Comparison of ENCODE assay signal across 18 mouse cellular contexts in the genomic region with DNA sequence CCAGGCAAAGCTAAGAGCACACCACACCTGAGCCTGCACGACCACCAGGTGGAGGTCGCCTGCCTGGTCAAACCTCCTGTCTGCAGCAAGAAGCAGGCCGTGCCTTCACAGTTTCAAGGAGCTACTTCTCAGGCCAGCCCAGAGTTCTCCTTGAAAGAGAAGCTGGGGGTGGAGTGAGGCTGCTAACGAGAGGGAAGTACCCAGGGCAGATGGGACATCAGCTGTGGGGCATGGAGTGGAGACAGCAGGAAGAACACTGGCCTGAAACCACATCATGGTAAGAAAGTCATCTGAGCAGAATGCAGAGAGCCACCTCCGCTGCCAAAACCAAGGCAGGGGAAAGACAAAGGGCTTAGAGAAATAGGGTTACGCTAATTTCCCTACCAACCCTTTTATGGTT. TPM values are rescaled to one million over a fixed set of nuclear protein-coding genes. Genes with fewer than 3 reads are reported as not detected.
DNase-seq lines count a peak whose midpoint lies in the region; ATAC-seq and TF ChIP-seq lines count a peak whose summit lies in the region.
"Had no signal": no experiment of that assay in that cellular context is flagged by ENCODE, and none has a peak within 500 bp of the region (broad histone marks: within the 10 kb centered on the region; RNA-seq: fewer than 3 reads in every experiment).

No protein-coding gene starts in this region.

- no peak overlapping the region for H3K27ac ChIP-seq in embryonic facial prominence, embryonic 14.5 days (replicated peaks; ENCODE audit: low read depth, low read length)
- H3K27ac ChIP-seq in embryonic facial prominence, embryonic 10.5 days (replicated peaks) = no peak overlapping the region
- no peak overlapping the region for H3K27ac ChIP-seq in intestine, postnatal 0 days (ENCODE audit: low read depth, low read length)
- H3K27ac ChIP-seq in intestine, embryonic 16.5 days (ENCODE audit: low read length) = no peak overlapping the region
- H3K27ac ChIP-seq: forebrain, embryonic 15.5 days; limb, embryonic 13.5 days; midbrain, embryonic 10.5 days had no signal

- 0 out of 2 replicates have a peak, but pooled peaks cover 4% of the 10 kb centered on the region for H3K36me3 ChIP-seq in embryonic facial prominence, embryonic 14.5 days (ENCODE audit: control insufficient read depth, insufficient read depth, low read length)
- peaks cover 43% of the 10 kb centered on the region for H3K36me3 ChIP-seq in embryonic facial prominence, embryonic 10.5 days (replicated peaks)
- peaks cover 4% of the 10 kb centered on the region; the same call in 1 of the 2 replicates for H3K36me3 ChIP-seq in intestine, postnatal 0 days (ENCODE audit: control insufficient read depth, insufficient read depth)
- no peaks in the 10 kb centered on the region for H3K36me3 ChIP-seq in intestine, embryonic 16.5 days (ENCODE audit: control insufficient read depth, insufficient read depth, low read length)
- H3K36me3 ChIP-seq: forebrain, embryonic 15.5 days had no signal

- ATAC-seq in embryonic facial prominence, embryonic 14.5 days (ENCODE audit: low read depth) = no peak
- no peak for ATAC-seq in intestine, postnatal 0 days
- ATAC-seq in intestine, embryonic 16.5 days = no peak
- ATAC-seq in granulocyte monocyte progenitor cell, adult 5-6 weeks (replicated peaks; ENCODE audit: poor library complexity, severe bottlenecking) = peak; percentile 31
- ATAC-seq: forebrain, embryonic 15.5 days had no signal

- no peaks in the 10 kb centered on the region for H3K9me3 ChIP-seq in embryonic facial prominence, embryonic 14.5 days (ENCODE audit: control insufficient read depth, low read length)
- H3K9me3 ChIP-seq in embryonic facial prominence, embryonic 10.5 days = no peaks in the 10 kb centered on the region
- no peaks in the 10 kb centered on the region for H3K9me3 ChIP-seq in intestine, postnatal 0 days (ENCODE audit: control insufficient read depth)
- no peaks in the 10 kb centered on the region for H3K9me3 ChIP-seq in intestine, embryonic 16.5 days (ENCODE audit: control insufficient read depth, low read length)
- H3K9me3 ChIP-seq: forebrain, embryonic 15.5 days; limb, embryonic 13.5 days; midbrain, embryonic 10.5 days had no signal

- DNase-seq in embryonic facial prominence, embryonic 14.5 days (ENCODE audit: low spot score) = no peak
- DNase-seq in embryonic facial prominence, embryonic 10.5 days (ENCODE audit: low spot score) = no peak
- DNase-seq in lung, postnatal 36 days = peak; percentile 26
- no peak for DNase-seq in lung, postnatal 14 days
- no peak for DNase-seq in adrenal gland, adult 18-20 months (ENCODE audit: low spot score in 2 of 2)
- DNase-seq: cerebellum, adult 8-10 months; gastrocnemius, postnatal 10 days; heart, postnatal 36 days; kidney, adult 18-20 months; kidney, postnatal 36 days; lung, embryonic 14.5 days; right cerebral cortex, postnatal 25 days had no signal

- no peak overlapping the region for H3K4me2 ChIP-seq in embryonic facial prominence, embryonic 14.5 days (ENCODE audit: low read depth, low read length)
- no peak overlapping the region; the same call in 1 of the 2 replicates for H3K4me2 ChIP-seq in intestine, postnatal 0 days (replicated peaks; ENCODE audit: low read depth)
- no peak overlapping the region for H3K4me2 ChIP-seq in intestine, embryonic 16.5 days (ENCODE audit: low read depth, low read length)
- H3K4me2 ChIP-seq: forebrain, embryonic 15.5 days; limb, embryonic 13.5 days had no signal

- peaks cover 20% of the 10 kb centered on the region for H3K4me1 ChIP-seq in embryonic facial prominence, embryonic 14.5 days (ENCODE audit: control insufficient read depth, insufficient read depth, low read length)
- H3K4me1 ChIP-seq in embryonic facial prominence, embryonic 10.5 days = peaks cover 41% of the 10 kb centered on the region
- H3K4me1 ChIP-seq in intestine, postnatal 0 days (replicated peaks; ENCODE audit: control insufficient read depth, insufficient read depth, low read length) = peaks cover 18% of the 10 kb centered on the region
- peaks cover 22% of the 10 kb centered on the region for H3K4me1 ChIP-seq in intestine, embryonic 16.5 days (ENCODE audit: control insufficient read depth, insufficient read depth, low read length)

- 80% methylated on average over 6 of the region's 6 CpGs for WGBS in embryonic facial prominence, embryonic 14.5 days
- WGBS in embryonic facial prominence, embryonic 10.5 days = 86% methylated on average over 6 of the region's 6 CpGs
- WGBS in intestine, postnatal 0 days = 82% methylated on average over 6 of the region's 6 CpGs
- WGBS in intestine, embryonic 16.5 days = 86% methylated on average over 6 of the region's 6 CpGs

- no peaks in the 10 kb centered on the region for H3K27me3 ChIP-seq in embryonic facial prominence, embryonic 14.5 days (replicated peaks; ENCODE audit: control insufficient read depth, insufficient read depth, low read length)
- H3K27me3 ChIP-seq in embryonic facial prominence, embryonic 10.5 days (replicated peaks; ENCODE audit: low read depth, poor library complexity, severe bottlenecking) = no peaks in the 10 kb centered on the region
- H3K27me3 ChIP-seq in intestine, postnatal 0 days (replicated peaks; ENCODE audit: control insufficient read depth, insufficient read depth, low read length) = no peaks in the 10 kb centered on the region
- H3K27me3 ChIP-seq in intestine, embryonic 16.5 days (replicated peaks; ENCODE audit: control insufficient read depth, insufficient read depth, low read length) = no peaks in the 10 kb centered on the region
- H3K27me3 ChIP-seq: forebrain, embryonic 15.5 days; limb, embryonic 13.5 days had no signal

- H3K4me3 ChIP-seq in embryonic facial prominence, embryonic 14.5 days (ENCODE audit: low read depth, low read length) = no peak overlapping the region
- no peak overlapping the region for H3K4me3 ChIP-seq in embryonic facial prominence, embryonic 10.5 days
- H3K4me3 ChIP-seq in intestine, postnatal 0 days (ENCODE audit: low read depth, low read length) = no peak overlapping the region
- H3K4me3 ChIP-seq in intestine, embryonic 16.5 days (ENCODE audit: low read length) = no peak overlapping the region
- H3K4me3 ChIP-seq: forebrain, embryonic 15.5 days; limb, embryonic 13.5 days had no signal

- 0 out of 2 replicates have a peak overlapping the region, but pooled peaks have one; percentile 23 for H3K9ac ChIP-seq in embryonic facial prominence, embryonic 14.5 days (ENCODE audit: low read depth, low read length)
- H3K9ac ChIP-seq in intestine, postnatal 0 days (ENCODE audit: low read depth, low read length) = no peak overlapping the region
- H3K9ac ChIP-seq in intestine, embryonic 16.5 days (ENCODE audit: low read depth, low read length) = no peak overlapping the region
- H3K9ac ChIP-seq: forebrain, embryonic 15.5 days; lung, embryonic 14.5 days had no signal

- peak; percentile 19; the same call in 1 of the 2 replicates for TF ChIP-seq CTCF in intestine, postnatal 0 days (IDR thresholded peaks at IDR 0.05; ENCODE audit: low read depth)

RNA-seq across cellular contexts. Expression of a gene that starts 3.3 kb away (rescaled TPM):
- 2.7 and 3.3 TPM in 2 replicates for polyA plus RNA-seq in embryonic facial prominence, embryonic 14.5 days (2014; fragmentation: Nextera tagmentation; extraction: Ambion mirVana)
- 3.7 and 4.2 TPM in 2 replicates for polyA plus RNA-seq in embryonic facial prominence, embryonic 10.5 days (2016; fragmentation: Nextera tagmentation; extraction: Ambion mirVana)
- polyA plus RNA-seq in intestine, postnatal 0 days (2015; fragmentation: Nextera tagmentation; extraction: Ambion mirVana) = 1.0 and 1.9 TPM in 2 replicates
- 1.5 TPM in 2 replicates for polyA plus RNA-seq in intestine, embryonic 16.5 days (2015; fragmentation: Nextera tagmentation; extraction: Ambion mirVana)
- not detected in 2 replicates for total RNA-seq in granulocyte monocyte progenitor cell, adult 5-6 weeks (2014; fragmentation: Nextera tagmentation)
- total RNA-seq in granulocyte monocyte progenitor cell, adult 5-6 weeks (2017) = not detected in 2 replicates
- total RNA-seq in adrenal gland, adult 18-20 months (2021) = not detected
- total RNA-seq: gastrocnemius, postnatal 10 days had no signal

RNA-seq across cellular contexts. Expression of a gene that starts 3.5 kb away (rescaled TPM):
- polyA plus RNA-seq in embryonic facial prominence, embryonic 14.5 days (2014; fragmentation: Nextera tagmentation; extraction: Ambion mirVana) = 977 and 1,053 TPM in 2 replicates
- polyA plus RNA-seq in embryonic facial prominence, embryonic 10.5 days (2016; fragmentation: Nextera tagmentation; extraction: Ambion mirVana) = 874 and 883 TPM in 2 replicates
- polyA plus RNA-seq in intestine, postnatal 0 days (2015; fragmentation: Nextera tagmentation; extraction: Ambion mirVana) = 2,406 and 2,420 TPM in 2 replicates
- 1,710 and 1,737 TPM in 2 replicates for polyA plus RNA-seq in intestine, embryonic 16.5 days (2015; fragmentation: Nextera tagmentation; extraction: Ambion mirVana)
- total RNA-seq in granulocyte monocyte progenitor cell, adult 5-6 weeks (2014; fragmentation: Nextera tagmentation) = 1,083 and 1,131 TPM in 2 replicates
- 462 and 506 TPM in 2 replicates for total RNA-seq in granulocyte monocyte progenitor cell, adult 5-6 weeks (2017)
- total RNA-seq in adrenal gland, adult 18-20 months (2021) = 1,000 to 10,000 TPM; 1,414 to 1,997 TPM

RNA-seq across cellular contexts. Expression of a gene that starts 3.8 kb away (rescaled TPM):
- polyA plus RNA-seq in embryonic facial prominence, embryonic 14.5 days (2014; fragmentation: Nextera tagmentation; extraction: Ambion mirVana) = 221 and 243 TPM in 2 replicates
- polyA plus RNA-seq in embryonic facial prominence, embryonic 10.5 days (2016; fragmentation: Nextera tagmentation; extraction: Ambion mirVana) = 388 and 400 TPM in 2 replicates
- 127 and 135 TPM in 2 replicates for polyA plus RNA-seq in intestine, postnatal 0 days (2015; fragmentation: Nextera tagmentation; extraction: Ambion mirVana)
- polyA plus RNA-seq in intestine, embryonic 16.5 days (2015; fragmentation: Nextera tagmentation; extraction: Ambion mirVana) = 214 and 235 TPM in 2 replicates
- 34.9 and 56.5 TPM in 2 replicates for total RNA-seq in granulocyte monocyte progenitor cell, adult 5-6 weeks (2014; fragmentation: Nextera tagmentation)
- total RNA-seq in granulocyte monocyte progenitor cell, adult 5-6 weeks (2017) = 36.5 and 61.2 TPM in 2 replicates
- total RNA-seq in adrenal gland, adult 18-20 months (2021) = 100 to 1,000 TPM in 1 of 2 experiments, 10 to 100 TPM in 1; 87.1 to 118 TPM

RNA-seq across cellular contexts. Expression of a gene that starts 17.1 kb away (rescaled TPM):
- polyA plus RNA-seq in embryonic facial prominence, embryonic 14.5 days (2014; fragmentation: Nextera tagmentation; extraction: Ambion mirVana) = 6.9 and 7.4 TPM in 2 replicates
- polyA plus RNA-seq in embryonic facial prominence, embryonic 10.5 days (2016; fragmentation: Nextera tagmentation; extraction: Ambion mirVana) = 2.9 and 3.8 TPM in 2 replicates
- 3.9 and 4.0 TPM in 2 replicates for polyA plus RNA-seq in intestine, postnatal 0 days (2015; fragmentation: Nextera tagmentation; extraction: Ambion mirVana)
- polyA plus RNA-seq in intestine, embryonic 16.5 days (2015; fragmentation: Nextera tagmentation; extraction: Ambion mirVana) = 1.8 and 1.9 TPM in 2 replicates
- total RNA-seq in granulocyte monocyte progenitor cell, adult 5-6 weeks (2014; fragmentation: Nextera tagmentation) = not detected in 2 replicates
- total RNA-seq in granulocyte monocyte progenitor cell, adult 5-6 weeks (2017) = 0.60 TPM in 1 of 2 replicates, not detected in the other
- 10 to 100 TPM; 12.3 to 21.3 TPM for total RNA-seq in adrenal gland, adult 18-20 months (2021)
